Mouse (Mus musculus) lung, adult 2 months (tissue): ENCODE measurements around the gene Nfat5.

Experiments used
- CTCF ChIP-seq: fragments of 200-500 bp; IDR thresholded peaks from 2 replicates; pipeline ENCODE4 v1.5.1; 2011; ENCODE audit warnings: mild to moderate bottlenecking, low read length, control low read depth; ENCODE audit not compliant: insufficient read depth
- POLR2A ChIP-seq: fragments of 200-500 bp; IDR thresholded peaks from 2 replicates; pipeline ENCODE4 v1.6.1; 2011; ENCODE audit warnings: low read depth, mild to moderate bottlenecking, control low read depth, low read length, borderline replicate concordance; ENCODE audit errors: extremely low read depth

DNA sequence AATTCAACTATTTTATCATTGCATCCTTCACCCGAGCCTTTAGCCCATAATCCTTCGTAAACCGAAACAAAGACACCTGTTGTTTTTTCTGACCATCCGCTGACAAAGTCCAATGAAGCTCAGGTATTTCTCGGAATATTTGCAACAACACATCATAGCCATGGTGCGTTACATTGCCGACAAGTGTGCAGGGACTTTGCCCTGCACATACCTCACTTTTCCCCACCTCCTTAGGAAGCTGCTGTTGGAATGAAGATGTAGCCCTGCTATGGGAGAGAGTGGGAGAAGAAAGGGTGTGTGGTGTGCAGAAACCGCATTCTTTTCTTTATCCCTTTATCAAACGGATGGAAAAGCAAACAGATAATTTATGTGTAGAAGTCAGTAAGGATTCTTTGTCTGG lies 6.6 kb upstream of the Nfat5 start:
- no peak for TF ChIP-seq POLR2A
- no peak for TF ChIP-seq CTCF
